Mouse (Mus musculus) heart, adult 2 months (tissue): ENCODE results near the gene Lgi1. TPM values are rescaled to one million over a fixed set of nuclear protein-coding genes. Genes with fewer than 3 reads are reported as not detected.

Experiments
- DNase-seq, 2 experiments: peaks; one replicate each; pipeline ENCODE4 v3.0.0; 2021
- H3K27ac ChIP-seq: fragments of 200-600 bp; 2 replicates; pipeline ENCODE4 v1.8.1; 2022
- H3K27me3 ChIP-seq: fragments of 200-500 bp; 2 replicates; pipeline ENCODE4 v1.6.1; 2012; ENCODE audit warnings: mild to moderate bottlenecking, low read length, inconsistent platforms, mixed read lengths; ENCODE audit not compliant: control insufficient read depth, insufficient read depth
- H3K36me3 ChIP-seq: fragments of 200-500 bp; 2 replicates; pipeline ENCODE4 v1.6.1; 2012; ENCODE audit warnings: low read length, inconsistent platforms; ENCODE audit not compliant: control insufficient read depth, insufficient read depth
- H3K4me1 ChIP-seq: fragments of 200-500 bp; 2 replicates; pipeline ENCODE4 v1.6.1; 2011; ENCODE audit warnings: low read length; ENCODE audit not compliant: control insufficient read depth, insufficient read depth
- H3K4me3 ChIP-seq: fragments of 200-600 bp; 2 replicates; pipeline ENCODE4 v1.8.1; 2022
- H3K79me2 ChIP-seq: fragments of 200-500 bp; replicated peaks from 2 replicates; pipeline ENCODE4 v1.6.1; 2012; ENCODE audit warnings: mild to moderate bottlenecking, inconsistent platforms, low read length, moderate library complexity, mixed read lengths; ENCODE audit not compliant: control insufficient read depth, insufficient read depth
- H3K9ac ChIP-seq: fragments of 200-500 bp; 2 replicates; pipeline ENCODE4 v1.6.1; 2012; ENCODE audit warnings: low read depth, mild to moderate bottlenecking, control low read depth, inconsistent platforms, low read length, mixed read lengths
- CTCF ChIP-seq: fragments of 200-600 bp; IDR thresholded peaks from 2 replicates; pipeline ENCODE4 v1.8.1; 2022; ENCODE audit warnings: antibody characterized with exemption, mild to moderate bottlenecking, moderate library complexity
- EP300 ChIP-seq: fragments of 200-500 bp; IDR thresholded peaks from 2 replicates; pipeline ENCODE4 v1.6.1; 2011; ENCODE audit warnings: low read depth, low read length, control low read depth; ENCODE audit not compliant: insufficient read depth
- POLR2A ChIP-seq: fragments of 200-500 bp; IDR thresholded peaks from 2 replicates; pipeline ENCODE4 v1.6.1; 2011; ENCODE audit warnings: mild to moderate bottlenecking, low read depth, low read length, control low read depth; ENCODE audit not compliant: insufficient read depth
- WGBS: fragments of 180-500 bp; shearing (Covaris S2); methylation state at CpG from one replicate; pipeline ENCODE4 v1.1.7; 2018; 5-methylcytosine and 5-hydroxymethylcytosine counted together
- intact Hi-C: fragments of 180-260 bp; cut with DNase I; formaldehyde crosslinking; loops from one replicate; pipeline ENCODE4 v1.15.1; 2025
- polyA plus RNA-seq: library from polyadenylated mRNA; depleted of rRNA; stranded (reverse); fragments of >200 nt; gene quantifications from 2 replicates; pipeline ENCODE4 v1.2.3, GENCODE M21; 2012
- total RNA-seq, 2 experiments: library from RNA; stranded (reverse); gene quantifications; 2 replicates each; pipeline ENCODE4 v1.2.3; 2021

The Lgi1 gene
- total and polyA plus RNA-seq, 3 experiments: 1.6 to 4.6 (median 2.2) TPM

DNA sequence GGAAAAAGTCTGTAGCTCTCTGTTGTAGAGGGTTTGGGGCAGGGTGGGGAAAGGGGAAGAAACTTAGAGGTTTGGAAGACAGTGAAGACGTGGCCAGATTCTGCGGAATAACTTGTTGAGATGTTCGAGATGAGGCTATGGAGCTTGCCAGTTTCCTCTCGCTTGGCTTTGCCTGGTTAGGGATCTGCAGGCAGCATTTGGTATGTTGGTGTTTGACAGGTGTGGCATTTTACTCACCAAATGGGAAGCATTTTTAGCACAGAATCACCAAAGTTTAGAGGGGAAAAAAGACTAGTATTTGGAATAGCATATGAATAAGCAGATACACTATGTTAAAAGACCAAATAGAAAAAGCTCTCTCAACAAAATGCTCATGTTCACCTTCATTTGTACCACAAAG is 54.0 kb downstream of the Lgi1 start:
- intact Hi-C loops: no loop called here
- Histone ChIP-seq H3K79me2 (no peaks in the 10 kb centered on the region), H3K27ac (no peak overlapping the region), H3K4me1 (0 out of 2 replicates have a peak, but pooled peaks cover 1% of the 10 kb centered on the region), H3K4me3 (no peak overlapping the region), H3K27me3 (no peaks in the 10 kb centered on the region), H3K9ac (no peak overlapping the region), H3K36me3 (no peaks in the 10 kb centered on the region)
- no peak for DNase-seq
- no peak for TF ChIP-seq POLR2A
- 90% methylated on average over 4 of the region's 4 CpGs for WGBS

DNA sequence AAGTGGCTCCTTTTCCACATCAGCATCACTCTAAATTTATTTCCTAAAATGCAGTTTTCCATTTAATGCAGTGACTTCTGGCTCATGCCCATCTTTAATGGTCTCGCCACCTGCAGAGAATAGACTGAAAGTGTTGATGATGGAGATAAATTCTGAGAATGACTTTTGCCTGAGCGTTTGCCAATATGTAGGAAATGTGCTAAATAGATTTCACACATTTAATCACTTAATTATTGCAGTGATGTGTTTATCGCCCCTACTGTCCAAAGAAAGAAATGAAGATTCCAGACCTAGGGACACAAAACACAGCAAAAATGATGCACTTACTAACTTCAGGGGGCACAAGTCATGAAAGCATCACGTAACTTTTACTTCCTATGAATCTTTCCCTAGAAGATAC is 54.8 kb downstream of the Lgi1 start:
- WGBS: 82% methylated on average over 4 of the region's 4 CpGs
- H3K79me2 ChIP-seq: no peaks in the 10 kb centered on the region
- DNase-seq: no peak
- H3K36me3 ChIP-seq: no peaks in the 10 kb centered on the region
- no peak overlapping the region for H3K27ac ChIP-seq
- intact Hi-C loops: no loop called here
- no peaks in the 10 kb centered on the region for H3K27me3 ChIP-seq
- H3K4me1 ChIP-seq: 0 out of 2 replicates have a peak, but pooled peaks cover 1% of the 10 kb centered on the region
- H3K4me3 ChIP-seq: no peak overlapping the region
- TF ChIP-seq EP300 (no peak), CTCF (no peak), POLR2A (no peak)
- H3K9ac ChIP-seq: no peak overlapping the region

DNA sequence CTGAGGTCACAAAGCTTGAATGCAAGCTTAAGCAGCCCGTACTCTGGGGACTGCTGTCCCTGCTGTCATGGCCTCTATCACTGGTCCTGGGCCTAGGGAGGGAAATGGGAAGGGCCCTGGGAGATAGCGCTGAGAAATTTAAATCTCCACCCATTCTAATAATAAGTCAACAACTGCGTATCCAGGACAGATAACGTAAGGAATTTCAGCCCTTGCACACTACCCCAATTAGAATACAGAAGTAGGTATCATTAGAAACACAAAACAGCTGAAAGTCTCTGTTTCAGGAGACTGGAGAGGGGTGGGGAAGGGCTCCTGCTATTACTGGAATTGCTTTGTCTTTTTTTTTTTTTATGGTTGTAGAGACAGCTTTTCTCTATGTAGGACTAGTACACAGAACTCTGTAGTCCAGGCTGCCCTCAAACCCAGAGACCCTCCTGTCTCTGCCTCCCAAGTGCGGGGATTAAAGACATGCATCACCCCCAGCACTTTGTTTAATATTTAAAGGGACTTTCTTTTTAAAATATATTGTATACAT is 56.4 kb downstream of the Lgi1 start:
- 0 out of 2 replicates have a peak, but pooled peaks cover 1% of the 10 kb centered on the region for H3K4me1 ChIP-seq
- H3K27me3 ChIP-seq: no peaks in the 10 kb centered on the region
- TF ChIP-seq POLR2A: no peak
- no peak for TF ChIP-seq CTCF
- TF ChIP-seq EP300: no peak
- no peak overlapping the region for H3K4me3 ChIP-seq
- H3K9ac ChIP-seq: no peak overlapping the region
- intact Hi-C loops: no loop called here
- DNase-seq: no peak
- no peaks in the 10 kb centered on the region for H3K79me2 ChIP-seq
- 34% methylated on average over 5 of the region's 5 CpGs for WGBS
- H3K36me3 ChIP-seq: no peaks in the 10 kb centered on the region
- no peak overlapping the region for H3K27ac ChIP-seq

DNA sequence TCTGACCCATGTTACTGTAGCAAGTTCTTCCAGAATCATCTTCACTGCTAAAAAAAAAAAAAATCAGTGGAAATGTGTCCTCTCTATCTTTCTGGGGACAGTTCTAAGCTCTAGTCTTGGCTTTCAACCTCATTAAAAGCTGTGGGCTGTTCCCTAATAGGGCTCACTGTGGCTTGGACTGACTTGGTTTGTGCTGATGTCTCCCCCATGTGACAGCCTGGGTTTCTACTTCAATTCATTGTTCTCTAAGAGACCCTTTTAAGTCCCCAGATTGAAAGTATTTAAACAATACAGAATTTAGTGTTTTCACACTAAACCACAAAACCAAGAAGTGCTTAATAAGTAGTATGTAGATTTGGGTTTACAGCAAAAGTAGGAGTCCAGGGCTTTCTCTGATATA is 59.4 kb downstream of the Lgi1 start:
- H3K27me3 ChIP-seq: no peaks in the 10 kb centered on the region
- no peaks in the 10 kb centered on the region for H3K79me2 ChIP-seq
- no peak overlapping the region for H3K9ac ChIP-seq
- H3K27ac ChIP-seq: no peak overlapping the region
- no peak for DNase-seq
- TF ChIP-seq EP300 (no peak), POLR2A (no peak), CTCF (no peak)
- H3K4me3 ChIP-seq: no peak overlapping the region
- intact Hi-C loops: loop anchor here (1.0 kb wide), 1 partner anchor 70 kb away; no protein-coding TSS in a partner anchor
- H3K4me1 ChIP-seq: no peaks in the 10 kb centered on the region
- no peaks in the 10 kb centered on the region for H3K36me3 ChIP-seq

DNA sequence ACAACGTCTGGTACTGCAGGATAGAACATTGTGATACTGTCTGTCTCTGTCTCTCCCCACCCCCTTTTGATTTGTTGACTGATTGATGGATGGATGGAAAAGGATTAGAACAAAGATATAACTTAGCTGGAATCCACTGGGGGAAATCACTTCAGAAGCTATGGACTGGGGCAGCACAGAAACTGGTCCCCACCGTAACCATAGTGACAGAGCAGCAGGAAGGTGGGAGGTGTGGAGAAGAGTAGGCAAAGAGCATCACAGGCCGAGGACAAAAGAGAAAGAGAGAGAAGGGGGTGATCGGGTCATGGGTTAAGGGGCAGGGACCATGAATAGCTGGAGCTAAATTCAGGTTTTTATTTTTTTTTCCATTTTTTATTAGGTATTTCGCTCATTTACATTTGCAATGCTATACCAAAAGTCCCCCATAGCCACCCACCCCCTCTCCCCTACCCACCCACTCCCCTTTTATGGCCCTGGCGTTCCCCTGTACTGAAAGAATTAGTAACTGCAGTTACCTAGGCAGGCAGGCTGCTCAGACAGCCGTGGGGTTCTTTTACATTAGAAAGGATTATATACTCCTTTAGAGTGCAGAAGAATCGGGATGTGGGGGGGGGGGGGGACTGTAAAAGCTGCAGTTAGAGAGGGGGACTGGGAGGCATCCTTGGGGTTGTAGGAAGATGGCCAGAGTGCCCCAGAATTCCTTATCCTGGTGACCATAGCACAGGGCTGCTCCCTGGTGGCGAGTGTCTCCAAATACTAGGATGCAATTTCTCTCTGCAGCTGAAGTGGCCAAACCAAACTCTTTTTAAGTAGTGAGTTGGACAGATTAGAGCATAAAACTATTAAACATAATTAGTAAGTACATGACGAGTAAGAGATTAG is 60.1 kb downstream of the Lgi1 start:
- Histone ChIP-seq H3K27me3 (no peaks in the 10 kb centered on the region), H3K79me2 (no peaks in the 10 kb centered on the region), H3K27ac (no peak overlapping the region), H3K9ac (no peak overlapping the region), H3K4me1 (no peaks in the 10 kb centered on the region), H3K4me3 (no peak overlapping the region), H3K36me3 (no peaks in the 10 kb centered on the region)
- TF ChIP-seq POLR2A (no peak), EP300 (no peak), CTCF (peak; percentile 57)
- WGBS: 48% methylated on average over 10 of the region's 10 CpGs
- DNase-seq: no peak
- intact Hi-C loops: no loop called here

DNA sequence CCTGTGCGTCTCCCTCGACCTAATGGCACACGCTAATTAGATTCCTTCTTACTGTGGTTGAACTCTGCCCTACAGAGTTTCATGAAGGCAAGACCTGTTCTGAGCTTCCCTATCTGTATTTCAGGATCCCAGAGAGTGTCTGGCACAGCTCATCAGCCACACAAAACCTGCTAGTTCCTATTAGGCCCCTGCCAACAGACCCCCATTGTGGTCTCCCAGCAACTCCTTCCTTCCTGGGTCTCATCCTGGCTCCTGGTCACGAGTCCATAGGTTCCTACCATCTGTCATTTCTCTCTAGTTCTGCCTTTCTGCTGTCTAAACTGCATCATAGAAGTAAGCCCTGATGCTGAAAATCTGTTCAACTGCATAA is 60.7 kb downstream of the Lgi1 start:
- 75% methylated on average over 4 of the region's 4 CpGs for WGBS
- Histone ChIP-seq H3K27ac (no peak overlapping the region), H3K4me1 (no peaks in the 10 kb centered on the region), H3K36me3 (no peaks in the 10 kb centered on the region), H3K9ac (no peak overlapping the region), H3K27me3 (no peaks in the 10 kb centered on the region), H3K79me2 (no peaks in the 10 kb centered on the region), H3K4me3 (no peak overlapping the region)
- TF ChIP-seq POLR2A: no peak
- TF ChIP-seq CTCF: no peak
- no peak for TF ChIP-seq EP300
- intact Hi-C loops: no loop called here
- no peak for DNase-seq
